Mouse (Mus musculus): Measurements from ENCODE around the gene Ctnnd1. TPM values are rescaled to one million over a fixed set of nuclear protein-coding genes. Genes with fewer than 3 reads are reported as not detected.

The Ctnnd1 gene
- total RNA-seq, 2 experiments from 2014 or later, result 23.2 to 29.2 TPM

GRCm38 (mm10) chr2:84612764-84613163 lies 37.8 kb downstream of the Ctnnd1 start:
- no peak for DNase-seq (ENCODE audit: low spot score)

GRCm38 (mm10) chr2:84607842-84608241 lies 42.7 kb downstream of the Ctnnd1 start:
- no peak for DNase-seq (ENCODE audit: low spot score)

- DNase-seq (ENCODE audit: low spot score), result no peak
Measured at GRCm38 (mm10) chr2:84600977-84601376, 49.6 kb downstream of the Ctnnd1 start.

- no peak for DNase-seq (ENCODE audit: low spot score)
Measured at GRCm38 (mm10) chr2:84599270-84599888, 51.2 kb downstream of the Ctnnd1 start.

GRCm38 (mm10) chr2:84597123-84597522 lies 53.4 kb downstream of the Ctnnd1 start:
- DNase-seq (ENCODE audit: low spot score), result no peak

- no peak for DNase-seq (ENCODE audit: low spot score)
Measured at GRCm38 (mm10) chr2:84592801-84593200, 57.8 kb downstream of the Ctnnd1 start.

GRCm38 (mm10) chr2:84585700-84586099 lies 64.9 kb downstream of the Ctnnd1 start:
- no peak for DNase-seq (ENCODE audit: low spot score)

- DNase-seq (ENCODE audit: low spot score), result no peak
Measured at GRCm38 (mm10) chr2:84582286-84582685, 68.3 kb downstream of the Ctnnd1 start.

- DNase-seq (ENCODE audit: low spot score), result no peak
Measured at GRCm38 (mm10) chr2:84581208-84581607, 69.4 kb downstream of the Ctnnd1 start.

GRCm38 (mm10) chr2:84579311-84579710 lies 71.3 kb downstream of the Ctnnd1 start:
- no peak for DNase-seq (ENCODE audit: low spot score)

GRCm38 (mm10) chr2:84574130-84574529 lies 76.4 kb downstream of the Ctnnd1 start:
- no peak for DNase-seq (ENCODE audit: low spot score)

- DNase-seq (ENCODE audit: low spot score), result no peak
Measured at GRCm38 (mm10) chr2:84556888-84557514, 93.6 kb downstream of the Ctnnd1 start.

- DNase-seq (ENCODE audit: low spot score), result no peak
Measured at GRCm38 (mm10) chr2:84551390-84552100, 99.0 kb downstream of the Ctnnd1 start.

Other genes with a start within 250 kb of the Ctnnd1 start
- gene Calcrl, start 225.4 kb downstream of the Ctnnd1 start, total RNA-seq (2021), result 10 to 100 TPM; 11.1 TPM
- gene Tfpi, start 174.0 kb downstream of the Ctnnd1 start, total RNA-seq (2021), result 1 to 10 TPM; 2.2 to 2.9 TPM
- not detected for gene Btbd18, start 8.3 kb upstream of the Ctnnd1 start, total RNA-seq (2021)
- 10 to 100 TPM; 12.0 to 14.4 TPM for gene Selenoh, start 20.0 kb upstream of the Ctnnd1 start, total RNA-seq (2021)
- 1 to 10 TPM in 1 of 2 experiments, under 1 TPM in 1; 0.59 to 2.2 TPM for gene Gm28635, start 27.3 kb upstream of the Ctnnd1 start, total RNA-seq (2021)
- gene Med19, start 27.6 kb upstream of the Ctnnd1 start, total RNA-seq (2021), result 1 to 10 TPM; 7.7 to 8.5 TPM
- gene Tmx2, start 28.4 kb upstream of the Ctnnd1 start, total RNA-seq (2021), result 10 to 100 TPM; 45.5 to 47.7 TPM
- 10 to 100 TPM; 72.0 to 78.9 TPM for gene Zdhhc5, start 64.4 kb upstream of the Ctnnd1 start, total RNA-seq (2021)
- gene Clp1, start 76.6 kb upstream of the Ctnnd1 start, total RNA-seq (2021), result 1 to 10 TPM; 3.3 to 3.8 TPM
- under 1 TPM; 0.38 to 0.57 TPM for gene Ypel4, start 83.3 kb upstream of the Ctnnd1 start, total RNA-seq (2021)
- gene Gm19426, start 92.9 kb upstream of the Ctnnd1 start, total RNA-seq (2021), result under 1 TPM in 1 of 2 experiments, not detected in 1; 0.43 TPM
- 10 to 100 TPM; 50.8 to 72.0 TPM for gene Serping1, start 124.7 kb upstream of the Ctnnd1 start, total RNA-seq (2021)
- 1 to 10 TPM; 2.9 to 3.7 TPM for gene Ube2l6, start 148.1 kb upstream of the Ctnnd1 start, total RNA-seq (2021)
- gene Smtnl1, start 171.9 kb upstream of the Ctnnd1 start, total RNA-seq (2021), result 100 to 1,000 TPM; 104 to 119 TPM
- 10 to 100 TPM; 38.2 to 57.8 TPM for gene Timm10, start 176.2 kb upstream of the Ctnnd1 start, total RNA-seq (2021)
- 10 to 100 TPM; 11.0 to 12.7 TPM for gene Slc43a1, start 188.1 kb upstream of the Ctnnd1 start, total RNA-seq (2021)
- under 1 TPM; 0.52 to 0.62 TPM for gene Rtn4rl2, start 235.9 kb upstream of the Ctnnd1 start, total RNA-seq (2021)

Data from gastrocnemius, adult 18-20 months (tissue).